Mouse (Mus musculus) Muller cell, postnatal 12 days (primary cell): Measurements from ENCODE around the gene Pacs2.
A peak's percentile ranks its signal among the peaks of the same experiment; 100 is the strongest.

Source experiments
- DNase-seq: peaks from one replicate; pipeline ENCODE4 v3.0.0-alpha.2; 2015; ENCODE audit errors: inconsistent ontology term

The Pacs2 gene

GRCm38 (mm10) chr12:113012443-113012842, 1.9 kb upstream of the Pacs2 start:
- DNase-seq: peak; percentile 29

- DNase-seq: peak; percentile 84
These were observed 1.3 kb upstream of the Pacs2 start for GRCm38 (mm10) chr12:113013021-113013491.

- DNase-seq: peak; percentile 55
These were observed 551 bp downstream of the Pacs2 start for GRCm38 (mm10) chr12:113014561-113015556.

GRCm38 (mm10) chr12:113015956-113016355, 1.6 kb downstream of the Pacs2 start:
- DNase-seq: no peak

GRCm38 (mm10) chr12:113016976-113017375, 2.7 kb downstream of the Pacs2 start:
- DNase-seq: no peak

GRCm38 (mm10) chr12:113017429-113017984, 3.2 kb downstream of the Pacs2 start:
- no peak for DNase-seq

- DNase-seq: no peak
These were observed 4.5 kb downstream of the Pacs2 start for GRCm38 (mm10) chr12:113018763-113019162.

GRCm38 (mm10) chr12:113021488-113021887, 7.2 kb downstream of the Pacs2 start:
- no peak for DNase-seq

- peak; percentile 60 for DNase-seq
These were observed 8.8 kb downstream of the Pacs2 start for GRCm38 (mm10) chr12:113023082-113023481.

GRCm38 (mm10) chr12:113026557-113026956, 12.2 kb downstream of the Pacs2 start:
- DNase-seq: no peak

GRCm38 (mm10) chr12:113027495-113027894, 13.2 kb downstream of the Pacs2 start:
- no peak for DNase-seq

GRCm38 (mm10) chr12:113028067-113028466, 13.8 kb downstream of the Pacs2 start:
- no peak for DNase-seq

- DNase-seq: no peak
These were observed 14.6 kb downstream of the Pacs2 start for GRCm38 (mm10) chr12:113028898-113029297.

- DNase-seq: no peak
These were observed 15.7 kb downstream of the Pacs2 start for GRCm38 (mm10) chr12:113030046-113030445.

GRCm38 (mm10) chr12:113030993-113031392, 16.7 kb downstream of the Pacs2 start:
- no peak for DNase-seq

GRCm38 (mm10) chr12:113031441-113031840, 17.1 kb downstream of the Pacs2 start:
- DNase-seq: no peak

- DNase-seq: peak; percentile 85
These were observed 18.3 kb downstream of the Pacs2 start for GRCm38 (mm10) chr12:113032296-113033250.

- DNase-seq: no peak
These were observed 20.8 kb downstream of the Pacs2 start for GRCm38 (mm10) chr12:113035093-113035492.

- no peak for DNase-seq
These were observed 22.7 kb downstream of the Pacs2 start for GRCm38 (mm10) chr12:113036996-113037395.

- DNase-seq: no peak
These were observed 24.1 kb downstream of the Pacs2 start for GRCm38 (mm10) chr12:113038414-113038813.
